13 mouse cellular contexts compared by ENCODE assay signal in the genomic region with DNA sequence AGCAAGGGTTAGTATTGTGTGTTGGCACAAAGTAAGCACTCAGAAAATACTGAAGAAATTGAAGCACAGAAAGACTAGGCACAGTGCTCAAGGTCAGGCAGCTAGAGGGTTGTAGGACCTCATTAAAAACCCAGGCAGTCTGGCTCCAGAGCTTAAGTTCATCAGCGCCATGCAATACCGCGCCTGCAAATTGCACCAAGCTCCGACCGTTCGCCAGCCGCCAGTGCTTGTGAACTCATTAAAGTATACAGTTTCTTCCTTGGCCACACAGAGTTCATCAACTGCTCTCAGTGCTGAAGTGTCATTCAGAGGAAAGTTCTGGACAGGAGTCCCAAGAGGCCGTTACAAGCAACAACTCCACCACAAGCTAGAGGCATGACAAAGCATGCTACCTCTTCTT.
DNase-seq lines count a peak whose midpoint lies in the region; ATAC-seq lines count a peak whose summit lies in the region.
"Had no signal": no experiment of that assay in that cellular context is flagged by ENCODE, and none has a peak within 500 bp of the region (broad histone marks: within the 10 kb centered on the region; RNA-seq: fewer than 3 reads in every experiment).

No protein-coding gene starts in this region.

- H3K9ac ChIP-seq in limb, embryonic 11.5 days (ENCODE audit: low read length), result no peak overlapping the region
- H3K9ac ChIP-seq: liver, embryonic 13.5 days had no signal

- ATAC-seq in limb, embryonic 11.5 days (ENCODE audit: insufficient number of reproducible peaks, low FRiP score, low TSS enrichment, low read depth), result no peak
- ATAC-seq in monocyte, adult 5-6 weeks (replicated peaks; ENCODE audit: insufficient number of reproducible peaks, low FRiP score, low TSS enrichment, poor library complexity, severe bottlenecking), result no peak
- ATAC-seq: forebrain, embryonic 16.5 days had no signal

- no peaks in the 10 kb centered on the region for H3K36me3 ChIP-seq in limb, embryonic 11.5 days (ENCODE audit: control insufficient read depth, insufficient read depth, low read length)
- no peaks in the 10 kb centered on the region for H3K36me3 ChIP-seq in limb, embryonic 10.5 days
- H3K36me3 ChIP-seq: liver, embryonic 13.5 days had no signal

- H3K4me2 ChIP-seq in limb, embryonic 11.5 days (ENCODE audit: low read depth, severe bottlenecking), result no peak overlapping the region
- H3K4me2 ChIP-seq: liver, embryonic 13.5 days had no signal

- WGBS in limb, embryonic 11.5 days, result 51% methylated on average over 8 of the region's 8 CpGs
- 75% methylated on average over 8 of the region's 8 CpGs for WGBS in limb, embryonic 10.5 days

- H3K27me3 ChIP-seq in limb, embryonic 11.5 days (ENCODE audit: control insufficient read depth, insufficient read depth, low read length), result no peaks in the 10 kb centered on the region
- H3K27me3 ChIP-seq in limb, embryonic 10.5 days (ENCODE audit: low read depth, poor library complexity, severe bottlenecking), result peaks cover 17% of the 10 kb centered on the region
- H3K27me3 ChIP-seq: liver, embryonic 13.5 days had no signal

- H3K27ac ChIP-seq in limb, embryonic 11.5 days (replicated peaks; ENCODE audit: low read depth, low read length), result no peak overlapping the region
- no peak overlapping the region for H3K27ac ChIP-seq in limb, embryonic 10.5 days
- H3K27ac ChIP-seq: heart, adult 2 months; liver, embryonic 13.5 days had no signal

- H3K9me3 ChIP-seq in limb, embryonic 11.5 days (ENCODE audit: control insufficient read depth, low read length), result no peaks in the 10 kb centered on the region
- H3K9me3 ChIP-seq in limb, embryonic 10.5 days (replicated peaks), result no peaks in the 10 kb centered on the region
- H3K9me3 ChIP-seq: liver, embryonic 13.5 days had no signal

- H3K4me3 ChIP-seq in limb, embryonic 11.5 days (ENCODE audit: low read depth, low read length), result no peak overlapping the region
- no peak overlapping the region for H3K4me3 ChIP-seq in limb, embryonic 10.5 days
- H3K4me3 ChIP-seq: heart, adult 2 months; liver, embryonic 13.5 days had no signal

- DNase-seq in limb, embryonic 11.5 days (ENCODE audit: low spot score), result peak; percentile 55
- DNase-seq in limb, embryonic 10.5 days (ENCODE audit: low spot score), result no peak
- DNase-seq in gastrocnemius, postnatal 25 days, result peak; percentile 16
- peak; percentile 19 for DNase-seq in kidney, postnatal 10 days
- DNase-seq in lung, postnatal 36 days, result peak; percentile 20
- no peak for DNase-seq in cerebellum, adult 18-20 months
- DNase-seq in yolk sac, embryonic 10.5 days (ENCODE audit: low spot score), result no peak
- DNase-seq: cerebellum, postnatal 25 days; heart, adult 2 months; heart, postnatal 36 days; liver, embryonic 13.5 days had no signal

- H3K4me1 ChIP-seq in limb, embryonic 11.5 days (ENCODE audit: control insufficient read depth, insufficient read depth, low read length), result peaks cover 3% of the 10 kb centered on the region; the same call in 1 of the 2 replicates
- peaks cover 13% of the 10 kb centered on the region; the same call in 1 of the 2 replicates for H3K4me1 ChIP-seq in limb, embryonic 10.5 days
- H3K4me1 ChIP-seq: liver, embryonic 13.5 days had no signal

Comparison
In these comparisons a context has a peak if more than half of its experiments do, and no peak if none do; other contexts are left out.
1. DNase-seq: peak in limb, embryonic 11.5 days (single experiment), gastrocnemius, postnatal 25 days (single experiment), kidney, postnatal 10 days (single experiment) and lung, postnatal 36 days (single experiment); none in limb, embryonic 10.5 days (single experiment), cerebellum, adult 18-20 months (0 of 2) and yolk sac, embryonic 10.5 days (single experiment).